Mouse (Mus musculus): ENCODE results near the gene Ntsr2.

GRCm38 (mm10) chr12:16631423-16631822, 21.8 kb upstream of the Ntsr2 start:
- TF ChIP-seq CTCF (IDR thresholded peaks at IDR 0.05) (no peak), EP300 (IDR thresholded peaks at IDR 0.05) (no peak)
